Mouse (Mus musculus) thymus, adult 2 months (tissue): ENCODE data around the gene Gpr84. TPM values are rescaled to one million over a fixed set of nuclear protein-coding genes. Genes with fewer than 3 reads are reported as not detected.
A peak's percentile ranks its signal among the peaks of the same experiment; 100 is the strongest.

Experiments
- DNase-seq: peaks from one replicate; pipeline ENCODE4 v3.0.0; 2021
- H3K27ac ChIP-seq: fragments of 200-500 bp; 2 replicates; pipeline ENCODE4 v1.5.1; 2012; ENCODE audit warnings: low read length, control low read depth; ENCODE audit not compliant: control insufficient read depth, insufficient read depth
- H3K27me3 ChIP-seq: fragments of 200-500 bp; 2 replicates; pipeline ENCODE4 v1.6.1; 2012; ENCODE audit warnings: mild to moderate bottlenecking, low read length, moderate library complexity, mixed read lengths; ENCODE audit not compliant: control insufficient read depth, insufficient read depth
- H3K36me3 ChIP-seq: fragments of 200-500 bp; 2 replicates; pipeline ENCODE4 v1.6.1; 2012; ENCODE audit warnings: mild to moderate bottlenecking, low read length, moderate library complexity; ENCODE audit not compliant: control insufficient read depth, insufficient read depth
- H3K4me1 ChIP-seq: fragments of 200-500 bp; replicated peaks from 2 replicates; pipeline ENCODE4 v1.6.1; 2012; ENCODE audit warnings: low read length; ENCODE audit not compliant: control insufficient read depth, insufficient read depth
- H3K4me3 ChIP-seq: fragments of 200-500 bp; 2 replicates; pipeline ENCODE4 v1.5.1; 2012; ENCODE audit warnings: mild to moderate bottlenecking, low read length, control low read depth, moderate library complexity; ENCODE audit not compliant: control insufficient read depth, insufficient read depth
- CTCF ChIP-seq: fragments of 200-500 bp; IDR thresholded peaks from 2 replicates; pipeline ENCODE4 v1.5.1; 2012; ENCODE audit warnings: mild to moderate bottlenecking, control low read depth, low read length, moderate library complexity, borderline replicate concordance; ENCODE audit not compliant: control insufficient read depth, poor library complexity, insufficient read depth; ENCODE audit errors: extremely low read depth
- POLR2A ChIP-seq: fragments of 200-500 bp; IDR thresholded peaks from 2 replicates; pipeline ENCODE4 v1.6.1; 2012; ENCODE audit warnings: mild to moderate bottlenecking, low read length, control low read depth, moderate library complexity; ENCODE audit not compliant: control insufficient read depth, poor library complexity, insufficient read depth; ENCODE audit errors: extremely low read depth
- WGBS: fragments of 180-500 bp; shearing (Covaris S2); methylation state at CpG from one replicate; pipeline ENCODE4 v1.1.7; 2018; 5-methylcytosine and 5-hydroxymethylcytosine counted together
- polyA plus RNA-seq: library from polyadenylated mRNA; depleted of rRNA; stranded (reverse); fragments of >200 nt; gene quantifications from 2 replicates; pipeline ENCODE4 v1.2.3, GENCODE M21; 2012

Gpr84 gene
- polyA plus RNA-seq, 1 experiment = 0.28 TPM

DNA sequence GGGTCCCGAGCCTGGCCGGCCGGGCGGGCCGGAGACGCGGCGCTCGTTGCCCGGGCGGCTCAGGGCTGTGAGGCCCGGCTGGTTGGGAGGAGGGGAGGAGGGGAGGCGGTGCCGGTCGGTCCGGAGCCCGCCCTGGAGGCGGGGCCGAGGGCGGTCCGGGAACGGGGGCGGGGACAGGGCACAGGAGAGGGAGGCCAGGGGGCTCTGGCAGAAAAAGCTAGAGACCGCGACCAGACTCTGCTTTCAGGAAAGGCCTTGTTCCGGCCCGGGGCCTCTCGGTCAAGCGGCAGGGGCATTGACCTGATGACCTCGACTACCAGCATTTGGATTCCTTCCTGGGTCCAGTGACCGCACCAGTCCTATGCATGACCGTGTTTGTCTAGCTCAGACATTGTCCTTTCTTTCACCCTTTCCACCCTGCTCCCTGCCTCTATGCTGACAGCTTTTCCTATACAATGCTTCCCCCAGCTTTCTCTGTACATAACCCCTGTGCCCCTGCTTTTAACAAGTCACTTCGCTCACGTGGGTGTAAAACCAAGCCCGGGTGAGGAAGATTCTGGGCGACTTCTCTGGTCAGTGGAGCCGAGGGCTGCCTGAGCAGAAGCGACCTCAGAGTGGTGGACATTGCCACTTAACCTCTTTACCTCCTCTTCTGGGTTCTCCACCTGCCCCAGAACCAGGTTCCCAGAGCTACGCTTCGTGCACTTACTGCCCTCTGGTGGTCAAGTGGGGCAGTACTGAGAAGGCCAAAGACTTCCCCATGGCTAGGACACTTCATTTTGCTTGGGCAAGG is 13.2 kb upstream of the Gpr84 start:
- Histone ChIP-seq H3K4me3 (peak overlapping the region; percentile 38), H3K27ac (no peak overlapping the region), H3K27me3 (no peaks in the 10 kb centered on the region), H3K36me3 (no peaks in the 10 kb centered on the region), H3K4me1 (peaks cover 9% of the 10 kb centered on the region)
- TF ChIP-seq POLR2A = no peak
- peak; percentile 91 for TF ChIP-seq CTCF
- DNase-seq = peak; percentile 82
- WGBS = 3% methylated on average over 40 of the region's 40 CpGs

DNA sequence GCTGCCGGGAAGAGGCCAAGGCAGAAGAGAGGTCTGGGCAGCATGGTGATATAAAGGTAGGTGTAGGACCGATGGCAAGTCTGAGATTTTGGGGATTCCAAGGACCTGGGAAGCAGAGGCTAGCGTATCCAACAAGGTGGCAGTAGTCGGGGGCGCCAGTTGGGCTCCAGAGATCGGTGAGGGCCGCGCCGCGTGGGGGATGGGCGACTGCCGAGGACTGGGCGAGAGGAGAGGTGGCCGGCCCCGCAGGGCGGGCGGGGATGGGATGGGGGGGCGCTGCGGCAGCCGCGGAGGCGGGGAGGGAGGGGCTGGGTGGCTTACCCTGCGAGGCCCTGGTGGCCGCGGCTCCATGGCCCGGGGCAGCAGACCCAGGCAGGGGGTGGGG is 12.7 kb upstream of the Gpr84 start:
- Histone ChIP-seq H3K27me3 (no peaks in the 10 kb centered on the region), H3K4me1 (peaks cover 9% of the 10 kb centered on the region), H3K4me3 (peak overlapping the region; percentile 38), H3K36me3 (no peaks in the 10 kb centered on the region), H3K27ac (no peak overlapping the region)
- 14% methylated on average over 25 of the region's 26 CpGs for WGBS
- DNase-seq = peak; percentile 36
- TF ChIP-seq CTCF (no peak), POLR2A (no peak)

DNA sequence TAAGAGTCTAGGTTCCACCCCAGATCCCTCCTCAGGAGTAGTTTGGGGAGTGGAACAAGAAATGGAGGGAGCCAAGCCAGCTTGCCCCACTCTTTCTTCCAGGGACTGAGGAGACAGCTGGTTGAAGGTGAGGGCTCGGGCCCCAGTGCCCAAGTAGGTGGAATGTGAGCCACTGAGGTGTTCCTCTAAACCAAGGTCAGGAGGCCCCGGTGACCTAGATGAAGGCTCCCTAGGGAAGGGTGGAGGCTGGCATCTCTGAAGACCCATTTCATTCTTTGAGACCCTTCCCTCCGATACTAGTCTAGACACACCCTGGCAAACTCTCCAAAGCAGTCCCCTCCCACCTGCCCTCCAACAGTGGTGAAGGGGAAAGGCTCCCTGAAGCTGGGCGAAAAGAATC is 12.0 kb upstream of the Gpr84 start:
- no peak for DNase-seq
- Histone ChIP-seq H3K4me3 (no peak overlapping the region), H3K4me1 (peaks cover 9% of the 10 kb centered on the region), H3K36me3 (no peaks in the 10 kb centered on the region), H3K27me3 (no peaks in the 10 kb centered on the region), H3K27ac (no peak overlapping the region)
- TF ChIP-seq POLR2A = no peak
- no peak for TF ChIP-seq CTCF
- WGBS = 91% methylated on average over 4 of the region's 4 CpGs

DNA sequence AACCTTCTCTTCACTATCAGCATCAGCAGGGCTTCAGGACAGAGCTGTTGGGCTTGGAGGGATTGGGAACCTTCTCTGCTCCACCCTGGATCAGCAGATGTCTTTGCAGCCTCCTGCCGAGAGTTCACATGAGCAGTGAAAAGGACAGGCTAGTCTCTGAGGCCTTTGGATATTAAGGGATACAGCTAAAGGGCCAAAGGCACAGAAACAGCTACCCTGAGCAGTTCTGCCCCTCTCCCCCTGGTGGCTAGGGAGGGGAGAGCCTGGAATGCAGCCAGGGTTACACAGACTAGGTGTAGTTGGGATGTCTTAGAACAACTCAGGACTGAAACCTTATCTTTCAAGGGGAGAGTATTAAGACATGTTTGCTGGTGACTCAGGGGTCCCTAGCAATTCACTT is 10.7 kb upstream of the Gpr84 start:
- no peak for DNase-seq

DNA sequence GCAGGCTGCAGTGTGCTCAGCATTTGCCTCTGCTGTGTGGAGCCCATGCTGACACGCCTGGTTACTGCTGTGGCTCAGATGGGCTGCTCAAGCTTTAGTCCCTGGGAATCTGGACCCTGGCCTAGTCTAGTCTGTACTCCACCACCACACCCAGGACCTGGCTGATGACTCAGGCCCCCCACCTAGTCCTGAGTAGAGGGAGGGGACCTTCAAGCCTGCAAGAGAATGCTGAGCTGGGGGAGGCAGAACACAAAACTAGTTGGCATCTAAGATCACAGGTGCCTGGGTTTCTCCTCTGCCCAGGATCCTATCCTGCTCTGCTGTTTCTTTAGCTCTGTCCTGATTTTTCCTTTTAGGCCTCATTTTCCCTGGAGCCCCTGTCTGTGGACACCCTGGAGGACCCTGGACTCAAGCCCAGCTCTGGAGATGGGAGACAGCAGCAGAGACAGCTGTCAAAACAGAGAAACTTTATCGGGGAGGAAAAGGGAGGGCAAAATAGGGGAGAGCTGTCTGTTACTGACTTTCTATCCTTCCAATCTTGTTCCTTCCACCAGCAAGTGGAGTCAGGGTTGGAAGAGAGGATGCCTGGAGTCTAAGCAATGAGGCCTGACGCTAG is 7.9 kb upstream of the Gpr84 start:
- H3K36me3 ChIP-seq = no peaks in the 10 kb centered on the region
- no peak for TF ChIP-seq CTCF
- TF ChIP-seq POLR2A = no peak
- WGBS = 92% methylated on average over 3 of the region's 3 CpGs
- peaks cover 4% of the 10 kb centered on the region for H3K4me1 ChIP-seq
- H3K4me3 ChIP-seq = no peak overlapping the region
- H3K27ac ChIP-seq = no peak overlapping the region
- H3K27me3 ChIP-seq = no peaks in the 10 kb centered on the region
- DNase-seq = no peak

More for the DNA sequence above, 10.7 kb upstream of the Gpr84 start:
- 97% methylated on average over 1 of the region's 1 CpGs for WGBS
- Histone ChIP-seq H3K4me1 (peaks cover 9% of the 10 kb centered on the region), H3K36me3 (no peaks in the 10 kb centered on the region), H3K27me3 (no peaks in the 10 kb centered on the region), H3K27ac (no peak overlapping the region), H3K4me3 (no peak overlapping the region)
- TF ChIP-seq POLR2A (no peak), CTCF (peak; percentile 35; the same call in 1 of the 2 replicates)

DNA sequence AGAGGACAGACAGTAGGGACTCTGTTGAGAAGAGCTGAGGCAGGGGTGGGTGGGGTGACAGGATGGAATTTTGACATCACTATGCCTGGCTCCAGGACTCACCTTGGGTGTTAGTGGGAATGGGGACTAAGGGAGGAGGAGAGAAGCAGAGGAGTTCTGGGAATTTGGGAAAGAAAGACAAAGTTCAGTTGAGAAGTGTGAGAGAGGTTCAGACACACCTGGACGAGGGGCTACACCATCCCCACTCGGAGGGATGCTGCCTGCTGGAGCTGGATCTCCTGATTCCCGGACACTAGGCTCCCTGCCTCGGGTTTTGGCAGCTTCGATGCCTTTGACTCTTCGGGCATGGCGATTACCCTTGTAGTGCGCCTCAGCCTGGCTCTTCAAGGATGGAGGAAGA is 7.3 kb upstream of the Gpr84 start:
- H3K27me3 ChIP-seq = no peaks in the 10 kb centered on the region
- no peak overlapping the region for H3K27ac ChIP-seq
- no peaks in the 10 kb centered on the region for H3K4me1 ChIP-seq
- TF ChIP-seq POLR2A (no peak), CTCF (no peak)
- H3K36me3 ChIP-seq = no peaks in the 10 kb centered on the region
- WGBS = 94% methylated on average over 8 of the region's 8 CpGs
- H3K4me3 ChIP-seq = no peak overlapping the region
- DNase-seq = no peak
